Mouse (Mus musculus) limb, embryonic 15.5 days (tissue): Measurements from ENCODE around the gene Gm9008. TPM values are rescaled to one million over a fixed set of nuclear protein-coding genes. Genes with fewer than 3 reads are reported as not detected.
"Not testable (repeated sequence)": the region's sequence is repeated elsewhere in the genome, so short reads cannot be mapped to it uniquely, and the experiment has no call there.

ENCODE experiments used
- ATAC-seq: fragments of 200-750 bp; cut with Nextera tagmentation; 2 replicates; pipeline ENCODE4 v1.8.0; 2017; ENCODE audit warnings: low read depth, moderate TSS enrichment; ENCODE audit not compliant: insufficient number of reproducible peaks, low FRiP score, low TSS enrichment
- H3K27ac ChIP-seq: fragments of 300-500 bp; sonication (generic); 2 replicates; pipeline ENCODE4 v1.5.1; 2015; ENCODE audit warnings: moderate library complexity, mild to moderate bottlenecking, inconsistent platforms
- H3K27me3 ChIP-seq: fragments of 300-500 bp; sonication (generic); 2 replicates; pipeline ENCODE4 v1.6.1; 2015; ENCODE audit warnings: inconsistent platforms
- H3K36me3 ChIP-seq: fragments of 300-500 bp; sonication (generic); 2 replicates; pipeline ENCODE4 v1.6.1; 2015; ENCODE audit warnings: inconsistent platforms
- H3K4me1 ChIP-seq: fragments of 300-500 bp; sonication (generic); 2 replicates; pipeline ENCODE4 v1.6.1; 2015; ENCODE audit warnings: inconsistent platforms
- H3K4me2 ChIP-seq: fragments of 300-500 bp; sonication (generic); 2 replicates; pipeline ENCODE4 v1.6.1; 2015; ENCODE audit warnings: mild to moderate bottlenecking, inconsistent platforms
- H3K4me3 ChIP-seq: fragments of 300-500 bp; sonication (generic); 2 replicates; pipeline ENCODE4 v1.5.1; 2015; ENCODE audit warnings: mild to moderate bottlenecking, inconsistent platforms
- H3K9ac ChIP-seq: fragments of 300-500 bp; sonication (generic); 2 replicates; pipeline ENCODE4 v1.6.1; 2015; ENCODE audit warnings: inconsistent platforms
- H3K9me3 ChIP-seq: fragments of 300-500 bp; sonication (generic); 2 replicates; pipeline ENCODE4 v1.6.1; 2016; ENCODE audit warnings: inconsistent platforms
- WGBS: fragments of 180-500 bp; shearing (Covaris S2); methylation state at CpG from one replicate; pipeline ENCODE4 v1.1.7; 2015; 5-methylcytosine and 5-hydroxymethylcytosine counted together
- polyA plus RNA-seq: library from polyadenylated mRNA; unstranded; fragments of >200 nt; fragmentation: Nextera tagmentation; extraction: Ambion mirVana; gene quantifications from 2 replicates; pipeline ENCODE4 v1.2.1, GENCODE M21; 2015

The Gm9008 gene
- polyA plus RNA-seq: 0.19 and 0.20 TPM in 2 replicates

DNA sequence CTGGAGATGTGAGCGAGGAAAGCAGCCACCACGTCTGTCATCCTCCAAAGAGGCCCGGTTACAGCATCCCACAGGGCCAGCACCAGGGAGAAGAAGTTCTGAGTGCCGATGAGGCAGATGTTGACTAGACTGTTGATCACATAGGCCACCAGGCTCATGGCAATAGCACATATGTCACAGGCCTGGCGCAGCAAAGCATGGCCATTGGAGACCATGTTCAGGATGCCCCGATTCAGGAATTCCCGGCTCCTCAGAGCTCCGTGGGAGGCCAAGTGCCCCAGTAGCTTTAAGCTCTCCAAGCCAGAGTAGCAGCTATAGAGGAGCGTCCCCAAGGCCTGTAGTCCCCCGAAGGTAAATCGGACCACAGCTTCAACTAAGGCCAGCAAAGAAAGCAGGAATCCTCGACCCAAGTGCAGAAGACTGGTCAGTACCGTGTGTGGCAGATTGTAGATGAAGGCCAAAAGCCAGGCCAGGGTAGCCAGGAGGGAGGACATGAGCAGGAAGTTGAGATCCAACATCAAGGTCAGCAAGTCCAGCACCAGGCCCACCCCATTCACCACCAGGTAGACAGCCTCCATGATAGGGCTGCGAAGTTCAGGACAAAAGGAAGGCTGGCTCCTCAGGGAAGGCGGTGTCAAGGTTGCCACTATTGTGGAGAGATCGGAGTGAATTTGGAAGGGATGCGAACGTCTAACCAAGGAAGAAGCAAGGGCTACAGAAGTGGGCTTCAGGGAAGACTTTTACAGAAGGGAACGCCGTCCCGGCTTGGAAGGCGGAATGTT is at the start of gene Gm9008:
Gene Gm9008 (minus strand): TSS at position 731 of the 782 bp plus-strand sequence.
- H3K4me1 ChIP-seq, H3K27ac ChIP-seq, H3K9me3 ChIP-seq, H3K4me3 ChIP-seq, H3K4me2 ChIP-seq, H3K36me3 ChIP-seq, H3K9ac ChIP-seq, H3K27me3 ChIP-seq: not testable (repeated sequence)
- 91% methylated on average over 20 of the region's 22 CpGs for WGBS
- ATAC-seq: 0 out of 2 replicates have a peak, but pooled peaks have one; percentile 19

DNA sequence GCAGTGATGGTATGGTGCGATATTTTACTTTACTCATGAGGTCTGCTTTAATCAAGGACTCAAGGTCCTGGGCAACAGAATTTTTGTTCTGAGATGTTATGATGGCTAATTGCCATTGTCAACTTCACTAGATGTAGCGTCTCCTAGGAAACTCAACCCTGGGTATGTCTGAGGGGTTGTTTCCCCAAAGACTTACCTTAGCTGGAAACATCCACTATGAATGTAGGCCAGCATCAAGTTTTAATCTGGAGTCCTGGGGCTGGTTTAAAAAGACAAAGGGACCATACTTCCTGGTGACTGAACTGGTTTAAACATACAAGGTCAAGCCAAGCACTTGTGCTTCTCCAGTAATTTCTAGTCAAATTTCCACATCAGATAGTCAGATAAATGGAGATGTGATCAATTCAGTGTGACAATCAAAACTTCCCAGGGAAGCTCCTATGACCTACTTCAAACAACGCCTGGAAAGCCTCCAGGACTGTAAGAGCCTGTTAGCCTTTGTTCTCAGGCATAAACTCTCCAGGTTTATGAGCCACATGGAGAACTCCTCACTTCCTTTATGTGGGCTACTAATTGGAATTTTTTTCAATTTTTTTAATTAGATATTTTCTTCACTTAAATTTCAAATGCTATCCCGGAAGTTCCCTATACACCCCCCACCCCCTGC is 24.5 kb upstream of the Gm9008 start:
- Histone ChIP-seq H3K4me2 (no peak overlapping the region), H3K9me3 (no peaks in the 10 kb centered on the region), H3K27ac (no peak overlapping the region), H3K36me3 (no peaks in the 10 kb centered on the region), H3K27me3 (no peaks in the 10 kb centered on the region), H3K4me3 (no peak overlapping the region), H3K4me1 (no peaks in the 10 kb centered on the region), H3K9ac (no peak overlapping the region)
- 61% methylated on average over 4 of the region's 4 CpGs for WGBS
- no peak for ATAC-seq

DNA sequence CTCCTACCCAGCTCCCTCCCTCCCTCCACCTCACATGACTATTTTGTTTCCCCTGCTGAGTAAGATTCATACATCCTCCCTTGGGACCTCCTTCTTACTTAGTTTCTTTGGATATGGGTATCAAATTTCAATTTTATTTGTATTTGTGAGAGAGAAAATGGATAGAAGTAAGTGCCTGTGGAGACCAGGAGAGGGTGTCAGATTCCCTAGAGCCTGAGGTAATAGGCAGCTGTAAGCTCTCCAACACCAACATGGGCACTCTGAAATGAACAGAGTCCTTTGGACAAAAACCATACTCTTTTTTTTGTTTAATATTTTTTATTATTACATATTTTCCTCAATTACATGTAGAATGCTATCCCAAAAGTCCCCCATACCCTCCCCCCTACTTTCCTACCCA is 12.6 kb upstream of the Gm9008 start:
- no peak for ATAC-seq

DNA sequence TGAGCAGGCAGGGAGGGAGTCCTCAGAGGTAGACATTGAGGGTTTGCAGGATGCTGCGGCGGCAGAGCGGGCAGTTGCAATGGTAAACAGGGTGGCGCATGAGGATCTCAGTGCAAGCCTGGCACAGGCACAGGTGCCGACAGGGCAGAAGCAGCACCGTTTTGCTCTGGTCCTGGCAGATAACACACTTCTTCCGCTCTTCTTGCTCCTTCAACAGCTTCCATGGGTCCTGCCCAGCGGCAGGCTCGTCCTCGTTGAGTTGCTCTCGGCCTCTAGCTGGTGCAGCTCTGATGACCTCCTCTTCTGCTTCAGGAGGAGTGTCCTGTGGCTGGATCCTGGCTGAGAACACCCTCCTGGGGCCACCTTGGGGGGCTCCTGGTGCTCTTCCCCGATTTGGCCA is 1.2 kb downstream of the Gm9008 start:
- H3K4me2 ChIP-seq, H3K27me3 ChIP-seq, H3K4me1 ChIP-seq, H3K9ac ChIP-seq, H3K4me3 ChIP-seq, H3K9me3 ChIP-seq, H3K27ac ChIP-seq, H3K36me3 ChIP-seq: not testable (repeated sequence)
- 90% methylated on average over 12 of the region's 12 CpGs for WGBS
- 0 out of 2 replicates have a peak, but pooled peaks have one; percentile 44 for ATAC-seq

More for the DNA sequence above, 12.6 kb upstream of the Gm9008 start:
- Histone ChIP-seq H3K9ac (no peak overlapping the region), H3K4me1 (no peaks in the 10 kb centered on the region), H3K4me2 (no peak overlapping the region), H3K4me3 (no peak overlapping the region), H3K27ac (no peak overlapping the region), H3K27me3 (no peaks in the 10 kb centered on the region), H3K9me3 (no peaks in the 10 kb centered on the region), H3K36me3 (no peaks in the 10 kb centered on the region)

DNA sequence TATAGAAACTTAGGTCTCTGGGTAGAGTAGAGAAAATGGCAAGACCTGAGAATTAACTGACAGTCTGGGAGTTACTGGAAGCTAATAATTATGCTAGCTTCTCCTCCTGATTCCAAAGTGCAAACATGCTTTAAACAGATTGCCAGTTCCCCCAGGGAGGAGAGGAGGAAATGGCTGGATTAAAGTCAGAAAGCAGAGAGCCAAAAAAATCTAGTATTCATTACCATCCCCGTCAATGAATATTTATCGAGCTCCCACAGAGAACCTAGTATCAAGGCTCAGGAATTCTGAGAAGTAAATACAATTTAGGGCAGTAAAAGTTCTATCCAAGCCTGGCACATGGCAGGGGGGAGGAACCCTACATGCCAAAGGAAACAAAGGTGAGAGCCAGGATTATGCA is 29.4 kb downstream of the Gm9008 start:
- Histone ChIP-seq H3K27me3 (no peaks in the 10 kb centered on the region), H3K4me1 (no peaks in the 10 kb centered on the region; the same call in 1 of the 2 replicates), H3K27ac (no peak overlapping the region), H3K36me3 (no peaks in the 10 kb centered on the region), H3K9ac (no peak overlapping the region), H3K4me2 (no peak overlapping the region), H3K9me3 (no peaks in the 10 kb centered on the region), H3K4me3 (no peak overlapping the region)
- WGBS: 7% methylated on average over 2 of the region's 2 CpGs
- ATAC-seq: no peak
